Mouse (Mus musculus): ENCODE data around the gene Exosc3. TPM values are rescaled to one million over a fixed set of nuclear protein-coding genes. Genes with fewer than 3 reads are reported as not detected.

Exosc3 gene
- polyA plus RNA-seq, 1 experiment from 2014 or later, result 30.4 TPM

DNA sequence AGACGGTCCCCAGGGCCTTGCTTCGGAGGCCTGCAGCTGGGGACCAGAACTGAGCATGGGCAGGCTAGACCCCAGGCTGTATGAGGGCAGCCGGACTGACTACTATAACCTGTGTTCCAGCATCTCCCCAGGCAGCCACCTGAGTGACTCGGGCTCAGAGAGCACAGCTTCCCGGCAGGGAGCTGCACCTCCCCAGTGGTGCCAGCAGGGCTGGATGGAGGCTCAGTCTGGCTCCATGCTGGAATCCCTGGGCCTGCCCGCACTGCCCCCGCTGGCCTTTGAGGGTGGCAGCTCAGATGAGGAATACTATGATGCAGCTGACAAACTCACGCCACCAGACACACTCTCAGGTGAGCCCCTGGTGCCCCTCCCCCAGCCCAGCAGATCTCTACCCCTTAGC, 63.2 kb downstream of the Exosc3 start:
- H3K27me3 ChIP-seq, result no peaks in the 10 kb centered on the region
- 55% methylated on average over 8 of the region's 8 CpGs for WGBS
- H3K4me1 ChIP-seq (replicated peaks), result no peaks in the 10 kb centered on the region
- no peaks in the 10 kb centered on the region for H3K9me3 ChIP-seq (replicated peaks)
- ATAC-seq (replicated peaks; ENCODE audit: insufficient number of reproducible peaks, insufficient read depth, low FRiP score, low read depth), result no peak; the same call in 1 of the 2 replicates
- no peaks in the 10 kb centered on the region for H3K36me3 ChIP-seq
- no peak overlapping the region for H3K27ac ChIP-seq
- no peak overlapping the region for H3K4me2 ChIP-seq
- no peak overlapping the region for H3K4me3 ChIP-seq
- H3K9ac ChIP-seq, result no peak overlapping the region

DNA sequence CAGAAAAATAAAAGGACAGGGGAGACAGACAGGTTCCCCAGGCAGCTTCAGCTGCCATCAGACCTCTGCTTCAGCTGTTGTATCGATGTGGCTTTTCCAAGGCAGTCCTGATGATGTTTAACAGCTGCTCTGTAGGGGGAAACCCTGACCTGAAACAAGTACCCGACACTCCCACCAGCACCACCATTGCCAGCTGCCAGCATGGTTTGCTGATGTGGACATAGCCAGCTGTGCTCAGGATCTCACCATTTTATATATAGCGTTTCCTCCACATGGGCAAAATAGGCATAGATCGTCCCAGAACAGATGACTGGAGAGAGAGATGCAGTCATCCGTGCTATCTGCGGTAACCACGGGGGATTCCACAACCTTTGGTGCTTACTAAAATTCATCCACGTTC, 66.8 kb downstream of the Exosc3 start:
- ATAC-seq (replicated peaks; ENCODE audit: insufficient number of reproducible peaks, insufficient read depth, low FRiP score, low read depth), result no peak
- no peaks in the 10 kb centered on the region for H3K27me3 ChIP-seq
- H3K36me3 ChIP-seq, result no peaks in the 10 kb centered on the region
- H3K4me2 ChIP-seq, result no peak overlapping the region
- no peak overlapping the region for H3K4me3 ChIP-seq
- no peak overlapping the region for H3K9ac ChIP-seq
- H3K27ac ChIP-seq, result no peak overlapping the region
- WGBS, result 81% methylated on average over 8 of the region's 8 CpGs
- no peaks in the 10 kb centered on the region for H3K9me3 ChIP-seq (replicated peaks)
- peaks cover 5% of the 10 kb centered on the region for H3K4me1 ChIP-seq (replicated peaks)

DNA sequence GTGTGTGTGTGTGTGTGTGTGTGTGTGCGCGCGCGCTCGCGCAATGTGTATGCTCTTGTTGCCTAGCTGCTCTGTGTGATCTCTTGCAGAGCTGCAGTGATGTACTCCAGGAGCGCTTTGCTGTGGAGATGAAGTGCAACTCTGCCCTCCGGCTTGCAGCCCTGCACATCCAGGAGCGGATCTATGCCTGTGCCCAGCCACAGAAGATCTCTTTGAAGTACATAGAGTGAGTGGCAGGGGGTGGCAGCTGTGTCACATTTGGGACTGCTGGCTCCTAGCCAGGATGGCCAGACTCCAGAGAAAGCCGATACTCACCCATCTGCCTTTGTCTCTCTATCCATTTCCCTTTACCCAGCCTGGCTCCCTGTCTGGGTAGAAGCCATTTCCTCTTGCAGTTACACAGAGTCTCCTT, 71.5 kb downstream of the Exosc3 start:
- peak; percentile 75 for ATAC-seq (replicated peaks; ENCODE audit: insufficient number of reproducible peaks, insufficient read depth, low FRiP score, low read depth)

DNA sequence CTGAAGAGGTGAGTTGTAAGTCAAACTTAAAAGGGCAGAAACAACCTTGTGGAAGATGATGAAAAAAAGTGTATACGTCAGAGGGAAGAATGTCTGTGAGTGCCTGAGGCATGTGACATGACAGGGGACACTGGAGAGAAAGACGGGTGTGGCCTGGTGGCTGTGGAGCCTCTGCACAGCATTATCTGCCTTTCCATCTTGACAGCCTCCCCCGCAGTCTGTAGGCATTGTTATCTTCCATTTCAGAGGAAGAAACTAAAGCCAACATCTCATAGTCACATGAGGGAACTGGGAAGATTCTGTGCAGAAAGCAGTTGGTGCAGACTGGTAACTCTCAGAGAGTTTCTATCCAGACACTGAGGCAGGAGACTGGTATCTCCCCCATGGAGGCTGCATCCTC, 74.6 kb downstream of the Exosc3 start:
- Histone ChIP-seq H3K27me3 (no peaks in the 10 kb centered on the region), H3K4me3 (no peak overlapping the region), H3K9me3 (replicated peaks) (no peaks in the 10 kb centered on the region), H3K9ac (no peak overlapping the region), H3K36me3 (no peaks in the 10 kb centered on the region), H3K27ac (no peak overlapping the region), H3K4me2 (no peak overlapping the region), H3K4me1 (replicated peaks) (peaks cover 5% of the 10 kb centered on the region)
- WGBS, result 47% methylated on average over 3 of the region's 3 CpGs
- no peak for ATAC-seq (replicated peaks; ENCODE audit: insufficient number of reproducible peaks, insufficient read depth, low FRiP score, low read depth)

More for the DNA sequence above, 71.5 kb downstream of the Exosc3 start:
- no peaks in the 10 kb centered on the region for H3K36me3 ChIP-seq
- H3K27ac ChIP-seq, result peak overlapping the region; percentile 36; the same call in 1 of the 2 replicates
- H3K9me3 ChIP-seq (replicated peaks), result no peaks in the 10 kb centered on the region
- WGBS, result 69% methylated on average over 10 of the region's 10 CpGs
- no peaks in the 10 kb centered on the region for H3K27me3 ChIP-seq
- H3K4me2 ChIP-seq, result no peak overlapping the region
- H3K4me3 ChIP-seq, result no peak overlapping the region
- no peak overlapping the region for H3K9ac ChIP-seq
- peaks cover 5% of the 10 kb centered on the region for H3K4me1 ChIP-seq (replicated peaks)

Other genes starting within 250 kb of the Exosc3 start
- 210 and 237 TPM in 2 replicates for gene Tomm5, start 234.6 kb downstream of the Exosc3 start, polyA plus RNA-seq (2015; fragmentation: Nextera tagmentation; extraction: Ambion mirVana)
- 1.5 TPM in 2 replicates for gene Frmpd1, start 157.9 kb downstream of the Exosc3 start, polyA plus RNA-seq (2015; fragmentation: Nextera tagmentation; extraction: Ambion mirVana)
- 9.6 and 10.1 TPM in 2 replicates for gene Trmt10b, start 45.6 kb downstream of the Exosc3 start, polyA plus RNA-seq (2015; fragmentation: Nextera tagmentation; extraction: Ambion mirVana)
- gene Dcaf10, start 631 bp downstream of the Exosc3 start, polyA plus RNA-seq (2015; fragmentation: Nextera tagmentation; extraction: Ambion mirVana), result 8.1 and 9.1 TPM in 2 replicates
- 71.7 and 74.2 TPM in 2 replicates for gene Slc25a51, start 66.0 kb upstream of the Exosc3 start, polyA plus RNA-seq (2015; fragmentation: Nextera tagmentation; extraction: Ambion mirVana)
- gene Shb, start 189.7 kb upstream of the Exosc3 start, polyA plus RNA-seq (2015; fragmentation: Nextera tagmentation; extraction: Ambion mirVana), result 8.6 and 10.7 TPM in 2 replicates